Mouse (Mus musculus): ENCODE results near the gene Pfkfb3.
A peak's percentile ranks its signal among the peaks of the same experiment; 100 is the strongest.

The Pfkfb3 gene

GRCm38 (mm10) chr2:11553471-11554400, at the start of gene Pfkfb3:
Pfkfb3 (minus strand) TSS chr2:11554077.
- DNase-seq (ENCODE audit: low spot score), result peak; percentile 76

GRCm38 (mm10) chr2:11602506-11603489, 48.9 kb upstream of the Pfkfb3 start:
- peak; percentile 94 for DNase-seq (ENCODE audit: low spot score)

GRCm38 (mm10) chr2:11601795-11602194, 47.9 kb upstream of the Pfkfb3 start:
- no peak for DNase-seq (ENCODE audit: low spot score)

- DNase-seq (ENCODE audit: low spot score), result no peak
These were observed 44.0 kb upstream of the Pfkfb3 start for GRCm38 (mm10) chr2:11597906-11598305.

GRCm38 (mm10) chr2:11596690-11597089, 42.8 kb upstream of the Pfkfb3 start:
- DNase-seq (ENCODE audit: low spot score), result no peak

- DNase-seq (ENCODE audit: low spot score), result no peak
These were observed 34.1 kb upstream of the Pfkfb3 start for GRCm38 (mm10) chr2:11587996-11588395.

GRCm38 (mm10) chr2:11579399-11579798, 25.5 kb upstream of the Pfkfb3 start:
- no peak for DNase-seq (ENCODE audit: low spot score)

GRCm38 (mm10) chr2:11578187-11578586, 24.3 kb upstream of the Pfkfb3 start:
- DNase-seq (ENCODE audit: low spot score), result no peak

- DNase-seq (ENCODE audit: low spot score), result no peak
These were observed 19.8 kb upstream of the Pfkfb3 start for GRCm38 (mm10) chr2:11573684-11574083.

- no peak for DNase-seq (ENCODE audit: low spot score)
These were observed 17.2 kb upstream of the Pfkfb3 start for GRCm38 (mm10) chr2:11571004-11571535.

GRCm38 (mm10) chr2:11568471-11568870, 14.6 kb upstream of the Pfkfb3 start:
- DNase-seq (ENCODE audit: low spot score), result no peak

- peak; percentile 29 for DNase-seq (ENCODE audit: low spot score)
These were observed 14.0 kb upstream of the Pfkfb3 start for GRCm38 (mm10) chr2:11567781-11568362.

- DNase-seq (ENCODE audit: low spot score), result no peak
These were observed 13.0 kb upstream of the Pfkfb3 start for GRCm38 (mm10) chr2:11566898-11567297.

- no peak for DNase-seq (ENCODE audit: low spot score)
These were observed 12.4 kb upstream of the Pfkfb3 start for GRCm38 (mm10) chr2:11566241-11566640.

- DNase-seq (ENCODE audit: low spot score), result no peak
These were observed 10.9 kb upstream of the Pfkfb3 start for GRCm38 (mm10) chr2:11564768-11565167.

- no peak for DNase-seq (ENCODE audit: low spot score)
These were observed 9.4 kb upstream of the Pfkfb3 start for GRCm38 (mm10) chr2:11563256-11563655.

- DNase-seq (ENCODE audit: low spot score), result no peak
These were observed 4.8 kb upstream of the Pfkfb3 start for GRCm38 (mm10) chr2:11558654-11559053.

- DNase-seq (ENCODE audit: low spot score), result no peak
These were observed 3.4 kb upstream of the Pfkfb3 start for GRCm38 (mm10) chr2:11557244-11557643.

GRCm38 (mm10) chr2:11555316-11555715, 1.4 kb upstream of the Pfkfb3 start:
- no peak for DNase-seq (ENCODE audit: low spot score)

- DNase-seq (ENCODE audit: low spot score), result no peak
These were observed 868 bp downstream of the Pfkfb3 start for GRCm38 (mm10) chr2:11552966-11553451.

- DNase-seq (ENCODE audit: low spot score), result no peak
These were observed 1.5 kb downstream of the Pfkfb3 start for GRCm38 (mm10) chr2:11552297-11552821.
